Mouse (Mus musculus) heart, embryonic 16.5 days (tissue): ENCODE results near the gene Fjx1. TPM values are rescaled to one million over a fixed set of nuclear protein-coding genes. Genes with fewer than 3 reads are reported as not detected.

ENCODE experiments used
- ATAC-seq: fragments of 200-750 bp; cut with Nextera tagmentation; replicated peaks from 2 replicates; pipeline ENCODE4 v1.8.0; 2017; ENCODE audit warnings: moderate number of reproducible peaks; ENCODE audit not compliant: insufficient read depth, low FRiP score; ENCODE audit errors: extremely low read depth
- H3K27ac ChIP-seq: fragments of 300-500 bp; sonication (generic); 2 replicates; pipeline ENCODE4 v1.5.1; 2014; ENCODE audit warnings: mild to moderate bottlenecking, low read length, control low read depth, moderate library complexity
- H3K27me3 ChIP-seq: fragments of 300-500 bp; sonication (generic); 2 replicates; pipeline ENCODE4 v1.6.1; 2014; ENCODE audit warnings: low read length, mixed read lengths; ENCODE audit not compliant: control insufficient read depth, insufficient read depth
- H3K36me3 ChIP-seq: fragments of 300-500 bp; sonication (generic); 2 replicates; pipeline ENCODE4 v1.6.1; 2014; ENCODE audit not compliant: control insufficient read depth, insufficient read depth
- H3K4me1 ChIP-seq: fragments of 300-500 bp; sonication (generic); 2 replicates; pipeline ENCODE4 v1.6.1; 2014; ENCODE audit warnings: low read length, mixed read lengths; ENCODE audit not compliant: control insufficient read depth, insufficient read depth
- H3K4me2 ChIP-seq: fragments of 300-500 bp; sonication (generic); 2 replicates; pipeline ENCODE4 v1.6.1; 2014; ENCODE audit warnings: low read depth, mild to moderate bottlenecking, control low read depth, low read length
- H3K4me3 ChIP-seq: fragments of 300-500 bp; sonication (generic); 2 replicates; pipeline ENCODE4 v1.5.1; 2014; ENCODE audit warnings: mild to moderate bottlenecking, control low read depth, low read length
- H3K9ac ChIP-seq: fragments of 300-500 bp; sonication (generic); 2 replicates; pipeline ENCODE4 v1.6.1; 2014; ENCODE audit warnings: low read length, control low read depth
- H3K9me3 ChIP-seq: fragments of 300-500 bp; sonication (generic); replicated peaks from 2 replicates; pipeline ENCODE4 v1.6.1; 2016; ENCODE audit warnings: low read length; ENCODE audit not compliant: control insufficient read depth
- WGBS: fragments of 180-500 bp; shearing (Covaris S2); extraction: QIAGEN DNeasy Blood & Tissue Kit; methylation state at CpG from one replicate; pipeline ENCODE4 v1.1.7; 2014; 5-methylcytosine and 5-hydroxymethylcytosine counted together
- polyA plus RNA-seq: library from polyadenylated mRNA; unstranded; fragments of >200 nt; fragmentation: Nextera tagmentation; extraction: Ambion mirVana; gene quantifications from 2 replicates; pipeline ENCODE4 v1.2.1, GENCODE M21; 2015

The Fjx1 gene
- polyA plus RNA-seq, 1 experiment from 2014 or later: 1.6 TPM

DNA sequence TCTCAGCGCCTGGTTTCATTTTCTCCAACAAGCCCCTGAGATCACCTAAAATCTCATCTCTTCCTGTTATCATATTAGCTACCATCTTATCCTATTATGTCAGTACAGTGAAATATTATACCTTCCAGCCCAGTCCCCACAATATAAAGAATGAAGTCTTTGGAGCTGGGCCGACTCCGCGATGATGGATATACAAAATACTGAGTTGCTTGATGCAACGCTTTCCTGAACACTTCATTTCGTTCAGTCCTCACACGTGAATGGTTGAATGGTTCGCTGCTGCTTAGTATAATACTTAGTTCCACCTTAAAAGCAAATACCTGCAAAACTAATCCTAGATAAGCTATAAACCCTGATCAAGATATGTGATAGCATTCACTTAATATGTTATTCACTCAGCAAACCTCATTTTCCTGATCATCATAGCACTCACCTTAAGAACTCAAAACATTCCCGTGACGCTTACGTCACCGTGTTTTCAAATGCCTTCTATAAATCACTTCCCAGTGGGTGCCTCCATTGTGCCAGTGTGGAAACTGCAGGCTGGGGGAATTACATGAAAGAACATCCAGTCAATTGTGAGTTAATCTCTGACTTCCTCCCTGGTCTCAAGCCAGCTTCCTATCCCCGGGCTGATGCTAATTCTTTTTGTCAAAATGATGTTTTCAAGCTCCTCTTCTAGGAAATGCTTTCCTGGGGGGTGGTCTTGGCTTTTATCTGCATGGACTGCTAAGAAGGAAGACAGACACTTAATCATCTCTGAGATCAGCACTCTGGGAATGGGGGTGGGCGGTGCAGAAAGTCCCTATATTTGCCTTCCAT, 44.7 kb downstream of the Fjx1 start, which contains the start of gene Trim44:
Trim44 (minus strand) TSS at position 466 of the 822 bp plus-strand sequence.
- Histone ChIP-seq H3K9me3 (no peaks in the 10 kb centered on the region), H3K36me3 (no peaks in the 10 kb centered on the region), H3K4me3 (peak within 1 kb of the TSS; percentile 19; the same call in 1 of the 2 replicates), H3K4me1 (peaks cover 15% of the 10 kb centered on the region), H3K4me2 (peak within 1 kb of the TSS; percentile 33), H3K27ac (no peak within 1 kb of the TSS), H3K9ac (no peak within 1 kb of the TSS), H3K27me3 (no peaks in the 10 kb centered on the region)
- no peak for ATAC-seq
- WGBS: 45% methylated on average over 14 of the region's 14 CpGs

DNA sequence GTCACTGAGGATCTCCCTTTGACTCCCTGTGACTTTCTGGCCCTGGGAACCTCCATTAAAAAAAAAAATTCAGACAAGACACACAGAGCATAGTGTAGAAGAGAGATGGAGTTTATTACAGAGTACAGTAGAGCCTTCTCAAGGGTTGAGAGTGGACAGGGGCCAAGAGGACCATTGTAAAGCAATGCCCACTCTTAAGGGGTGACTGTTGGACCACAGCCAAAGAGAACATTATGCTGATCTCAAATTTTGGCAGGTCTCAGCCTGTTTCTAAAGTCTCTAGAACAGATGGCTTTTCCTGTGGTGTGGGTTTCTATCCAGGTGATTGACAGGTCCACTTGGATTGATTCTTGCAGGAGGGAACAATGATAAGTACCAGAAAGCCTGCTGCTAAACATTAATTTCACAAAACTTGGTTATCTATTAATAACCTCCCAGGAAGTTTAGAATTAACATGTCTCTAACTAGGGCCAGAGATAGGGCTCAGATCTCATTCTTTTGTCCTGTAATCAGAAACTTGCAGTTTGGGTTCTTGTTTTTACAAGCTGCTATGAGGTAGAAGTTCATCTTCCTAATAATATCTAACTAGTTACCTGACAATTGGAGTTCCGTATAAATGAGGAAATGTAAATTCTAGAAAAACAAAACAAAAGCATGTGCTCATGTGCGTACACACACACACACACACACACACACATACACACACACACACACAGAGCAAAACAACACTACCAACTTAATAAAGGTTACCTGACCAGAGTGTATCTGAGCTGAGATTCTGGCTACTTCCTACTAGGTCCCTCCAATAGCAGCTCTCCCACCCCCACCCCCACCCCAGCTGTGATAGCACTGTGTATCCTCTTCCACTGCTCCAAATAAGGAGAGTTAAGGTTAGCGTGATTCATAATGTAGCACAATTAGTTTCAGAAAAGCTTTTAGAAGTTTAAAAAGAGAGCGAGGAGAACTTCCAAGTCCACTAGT, 45.7 kb downstream of the Fjx1 start:
- no peak overlapping the region for H3K27ac ChIP-seq
- peak overlapping the region; percentile 33; the same call in 1 of the 2 replicates for H3K4me2 ChIP-seq
- H3K9ac ChIP-seq: no peak overlapping the region
- H3K4me3 ChIP-seq: peak overlapping the region; percentile 19; the same call in 1 of the 2 replicates
- no peaks in the 10 kb centered on the region for H3K36me3 ChIP-seq
- no peaks in the 10 kb centered on the region for H3K9me3 ChIP-seq
- WGBS: 70% methylated on average over 4 of the region's 4 CpGs
- ATAC-seq: no peak
- no peaks in the 10 kb centered on the region for H3K27me3 ChIP-seq
- H3K4me1 ChIP-seq: peaks cover 15% of the 10 kb centered on the region

DNA sequence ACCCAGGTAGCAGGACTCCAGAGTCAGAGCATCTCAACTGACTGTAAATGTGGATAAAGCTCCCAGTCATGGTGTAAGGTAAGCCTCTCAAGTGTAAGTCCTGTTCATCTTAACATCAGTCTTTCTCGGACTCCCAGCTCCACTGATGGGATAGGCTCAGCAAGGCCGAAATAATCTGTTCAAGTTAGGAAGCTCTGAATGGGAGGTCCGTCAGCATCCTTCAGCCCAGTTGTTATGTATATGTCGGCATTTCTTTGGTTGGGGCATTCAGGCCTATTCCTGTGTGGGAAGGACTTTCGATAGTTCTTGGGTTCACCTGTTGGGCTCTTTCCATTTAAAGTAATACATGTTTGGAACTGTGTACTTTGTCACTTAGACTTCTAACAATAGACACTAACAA, 48.3 kb downstream of the Fjx1 start:
- Histone ChIP-seq H3K9ac (no peak overlapping the region), H3K36me3 (no peaks in the 10 kb centered on the region), H3K27ac (no peak overlapping the region), H3K4me1 (peaks cover 27% of the 10 kb centered on the region), H3K9me3 (no peaks in the 10 kb centered on the region), H3K27me3 (no peaks in the 10 kb centered on the region), H3K4me2 (no peak overlapping the region), H3K4me3 (no peak overlapping the region)
- no peak for ATAC-seq
- WGBS: 88% methylated on average over 5 of the region's 5 CpGs

DNA sequence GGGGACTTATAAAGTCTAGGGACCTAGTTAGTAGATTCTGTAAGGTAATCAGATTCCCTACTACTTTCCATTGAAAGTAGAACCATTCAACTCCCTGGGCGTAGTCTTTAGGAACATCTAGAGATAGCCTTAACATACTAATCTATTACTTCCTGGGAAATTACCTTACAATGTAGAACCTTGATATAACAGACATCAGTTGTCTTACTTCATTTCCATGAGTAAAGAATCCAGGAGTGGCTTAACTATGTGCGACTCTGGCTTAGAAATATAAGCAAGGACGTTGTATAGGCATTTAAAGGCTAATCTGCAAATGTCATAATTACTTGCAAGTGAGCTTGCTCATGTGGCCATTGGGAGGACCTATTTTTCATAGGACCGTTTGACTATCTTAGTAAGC, 49.0 kb downstream of the Fjx1 start:
- no peaks in the 10 kb centered on the region for H3K27me3 ChIP-seq
- ATAC-seq: no peak
- 83% methylated on average over 4 of the region's 4 CpGs for WGBS
- no peaks in the 10 kb centered on the region for H3K36me3 ChIP-seq
- peaks cover 27% of the 10 kb centered on the region for H3K4me1 ChIP-seq
- no peak overlapping the region for H3K4me2 ChIP-seq
- no peak overlapping the region for H3K4me3 ChIP-seq
- H3K27ac ChIP-seq: no peak overlapping the region
- H3K9me3 ChIP-seq: no peaks in the 10 kb centered on the region
- H3K9ac ChIP-seq: no peak overlapping the region

DNA sequence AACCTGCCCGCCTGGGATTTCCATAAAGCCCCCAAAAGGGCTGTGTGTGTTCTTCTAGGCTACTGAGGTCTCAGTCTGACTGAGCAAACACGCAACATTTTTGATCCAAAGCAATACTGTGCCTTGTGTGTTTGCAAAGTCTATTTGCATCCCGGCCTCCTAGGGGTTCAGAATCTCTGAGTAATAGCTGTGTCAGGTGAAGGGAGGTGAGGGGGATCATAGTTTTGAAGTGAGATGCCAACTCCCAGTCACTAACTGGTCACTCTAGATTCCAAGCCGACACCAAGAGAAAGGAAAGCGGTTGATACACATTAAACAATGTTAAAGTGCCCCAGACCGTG, 51.0 kb downstream of the Fjx1 start:
- Histone ChIP-seq H3K27ac (peak overlapping the region; percentile 91), H3K27me3 (no peaks in the 10 kb centered on the region), H3K4me3 (peak overlapping the region; percentile 79), H3K4me2 (peak overlapping the region; percentile 98), H3K4me1 (peaks cover 18% of the 10 kb centered on the region), H3K36me3 (no peaks in the 10 kb centered on the region), H3K9ac (peak overlapping the region; percentile 92), H3K9me3 (no peaks in the 10 kb centered on the region)
- ATAC-seq: no peak
- WGBS: 21% methylated on average over 6 of the region's 6 CpGs

DNA sequence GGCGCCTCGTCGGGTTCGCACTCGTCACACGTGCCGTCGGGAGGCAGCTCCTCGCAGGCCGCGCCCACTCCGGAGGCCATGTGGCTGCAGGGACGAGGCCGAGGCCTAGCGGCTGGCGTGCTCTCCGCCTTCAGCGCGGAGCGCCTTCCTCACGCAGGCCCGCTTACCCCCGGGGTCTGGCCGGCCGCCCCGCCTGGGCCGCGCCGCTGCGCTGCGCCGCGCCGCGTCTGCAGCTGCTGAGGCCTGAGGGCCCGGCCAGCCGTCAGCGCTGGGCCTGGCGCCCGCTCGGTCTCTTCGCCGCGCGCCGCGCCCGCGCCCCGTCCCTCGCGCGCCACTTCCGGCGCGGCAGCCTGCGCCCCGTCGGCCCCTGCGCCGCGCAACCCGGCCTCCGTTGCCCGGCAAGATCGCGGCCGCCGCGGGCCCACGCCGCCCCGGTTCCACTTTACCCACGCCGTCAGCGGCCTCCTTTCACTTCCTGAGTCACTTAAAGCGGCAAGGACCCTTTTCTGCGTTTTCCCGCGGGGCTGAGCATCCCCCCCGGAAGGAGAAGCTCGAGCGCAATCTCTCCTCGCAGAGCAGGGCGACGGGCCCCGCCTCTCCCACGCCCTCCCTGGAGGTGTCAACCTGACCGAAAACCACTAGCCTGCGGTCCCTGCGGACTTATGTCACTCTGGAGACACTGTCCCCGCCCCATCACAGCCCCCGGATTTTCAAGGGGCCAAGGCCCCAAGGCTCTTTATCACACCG, 51.5 kb downstream of the Fjx1 start:
- WGBS: under 1% methylated on average over 90 of the region's 94 CpGs
- Histone ChIP-seq H3K9me3 (no peaks in the 10 kb centered on the region), H3K27ac (peak overlapping the region; percentile 91), H3K4me3 (peak overlapping the region; percentile 79), H3K4me2 (peak overlapping the region; percentile 98), H3K9ac (peak overlapping the region; percentile 92), H3K4me1 (peaks cover 17% of the 10 kb centered on the region), H3K27me3 (no peaks in the 10 kb centered on the region), H3K36me3 (no peaks in the 10 kb centered on the region)
- ATAC-seq: peak; percentile 89

DNA sequence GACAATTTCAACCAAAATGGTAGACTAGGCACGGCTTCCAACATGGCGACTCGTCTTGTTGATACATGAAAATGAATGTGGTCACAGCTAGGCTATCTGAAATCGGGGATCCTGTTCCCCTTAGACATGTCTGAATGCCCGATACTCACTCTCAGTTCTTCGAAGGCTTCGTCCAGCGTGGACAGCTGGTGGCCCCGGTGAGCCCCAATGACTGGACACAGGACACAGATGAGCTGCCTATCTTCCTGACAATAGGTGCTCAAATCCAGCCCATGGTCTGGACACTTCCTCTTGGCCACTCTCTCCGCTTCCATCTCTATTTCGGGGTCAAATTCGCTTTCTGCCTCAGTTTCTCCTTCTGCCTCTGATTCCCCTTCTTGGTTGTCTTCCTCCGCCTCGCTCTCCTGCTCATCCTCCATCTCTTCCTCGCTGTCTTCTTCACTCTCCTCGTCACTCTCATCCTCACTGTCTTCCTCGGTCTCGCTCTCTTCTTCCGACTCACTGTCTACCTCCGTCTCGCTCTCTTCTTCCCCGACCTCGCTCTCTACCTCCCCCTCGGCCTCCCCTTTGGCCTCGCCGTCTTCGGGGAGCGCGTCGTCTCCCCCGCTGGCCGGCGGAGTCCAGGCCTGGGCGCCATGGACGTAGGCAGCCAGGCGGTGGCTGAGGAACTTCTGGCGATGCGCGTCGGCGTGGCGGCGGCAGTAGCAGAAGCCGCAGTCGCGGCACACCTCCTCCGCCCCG, 52.3 kb downstream of the Fjx1 start:
- H3K36me3 ChIP-seq: no peaks in the 10 kb centered on the region
- peak overlapping the region; percentile 91 for H3K27ac ChIP-seq
- peaks cover 17% of the 10 kb centered on the region for H3K4me1 ChIP-seq
- peak overlapping the region; percentile 92 for H3K9ac ChIP-seq
- no peaks in the 10 kb centered on the region for H3K9me3 ChIP-seq
- WGBS: 35% methylated on average over 48 of the region's 48 CpGs
- H3K4me3 ChIP-seq: peak overlapping the region; percentile 79
- ATAC-seq: no peak
- no peaks in the 10 kb centered on the region for H3K27me3 ChIP-seq
- peak overlapping the region; percentile 98 for H3K4me2 ChIP-seq
